Mouse (Mus musculus): ENCODE measurements around the gene Depdc1b. TPM values are rescaled to one million over a fixed set of nuclear protein-coding genes. Genes with fewer than 3 reads are reported as not detected.

Depdc1b gene
- 4.0 and 4.6 TPM in 2 replicates for polyA plus RNA-seq (2015; fragmentation: Nextera tagmentation; extraction: Ambion mirVana)

DNA sequence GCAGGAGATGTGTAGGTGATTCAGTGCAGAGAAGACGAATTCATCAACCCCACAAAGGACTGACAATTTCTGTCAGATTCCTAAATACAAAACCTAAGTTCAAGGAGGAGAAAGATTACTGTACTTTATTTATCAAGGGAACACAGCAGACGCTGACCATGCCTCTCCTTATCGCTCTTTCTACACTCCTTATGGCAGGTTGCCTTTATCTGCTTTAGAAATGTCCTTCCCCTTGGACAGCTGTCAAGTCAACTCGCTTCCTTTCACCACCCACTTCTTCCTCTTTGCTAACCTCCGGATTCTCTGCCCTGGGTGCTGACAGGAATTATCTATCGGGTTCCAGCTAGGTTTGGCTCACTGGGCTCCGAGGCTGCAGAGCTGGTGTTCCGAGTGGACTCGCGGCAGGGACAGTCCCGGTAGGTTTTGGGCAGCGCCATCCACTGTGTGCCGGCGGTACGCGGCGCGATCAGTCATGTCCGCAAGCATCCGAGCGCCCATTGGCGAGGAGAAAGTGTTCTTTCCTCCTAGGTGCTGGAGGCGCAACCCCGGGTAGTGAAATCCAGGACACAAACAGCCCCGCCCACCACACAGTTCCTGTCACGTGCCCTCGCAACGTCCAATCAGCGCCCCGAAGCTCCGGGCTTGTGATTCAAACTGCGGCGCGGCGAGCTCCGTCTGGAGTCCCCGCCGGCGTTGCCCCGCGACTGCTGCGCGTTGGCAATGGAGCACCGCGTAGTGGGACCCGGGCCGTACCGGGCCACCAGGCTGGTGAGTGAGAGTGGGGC is at the start of gene Depdc1b:
Gene Depdc1b, plus strand, starts transcription at position 631 of the 785 bp plus-strand sequence.
- Histone ChIP-seq H3K4me1 (peaks cover 18% of the 10 kb centered on the region), H3K4me3 (peak within 1 kb of the TSS; percentile 73), H3K27ac (replicated peaks) (peak within 1 kb of the TSS; percentile 73), H3K36me3 (no peaks in the 10 kb centered on the region), H3K9me3 (0 out of 2 replicates have a peak, but pooled peaks cover 7% of the 10 kb centered on the region), H3K4me2 (peak within 1 kb of the TSS; percentile 92), H3K27me3 (replicated peaks) (peaks cover 81% of the 10 kb centered on the region), H3K9ac (peak within 1 kb of the TSS; percentile 83)
- peak; percentile 96 for ATAC-seq (ENCODE audit: extremely low read depth, insufficient number of reproducible peaks, low FRiP score, low TSS enrichment)
- WGBS = under 1% methylated on average over 48 of the region's 48 CpGs

DNA sequence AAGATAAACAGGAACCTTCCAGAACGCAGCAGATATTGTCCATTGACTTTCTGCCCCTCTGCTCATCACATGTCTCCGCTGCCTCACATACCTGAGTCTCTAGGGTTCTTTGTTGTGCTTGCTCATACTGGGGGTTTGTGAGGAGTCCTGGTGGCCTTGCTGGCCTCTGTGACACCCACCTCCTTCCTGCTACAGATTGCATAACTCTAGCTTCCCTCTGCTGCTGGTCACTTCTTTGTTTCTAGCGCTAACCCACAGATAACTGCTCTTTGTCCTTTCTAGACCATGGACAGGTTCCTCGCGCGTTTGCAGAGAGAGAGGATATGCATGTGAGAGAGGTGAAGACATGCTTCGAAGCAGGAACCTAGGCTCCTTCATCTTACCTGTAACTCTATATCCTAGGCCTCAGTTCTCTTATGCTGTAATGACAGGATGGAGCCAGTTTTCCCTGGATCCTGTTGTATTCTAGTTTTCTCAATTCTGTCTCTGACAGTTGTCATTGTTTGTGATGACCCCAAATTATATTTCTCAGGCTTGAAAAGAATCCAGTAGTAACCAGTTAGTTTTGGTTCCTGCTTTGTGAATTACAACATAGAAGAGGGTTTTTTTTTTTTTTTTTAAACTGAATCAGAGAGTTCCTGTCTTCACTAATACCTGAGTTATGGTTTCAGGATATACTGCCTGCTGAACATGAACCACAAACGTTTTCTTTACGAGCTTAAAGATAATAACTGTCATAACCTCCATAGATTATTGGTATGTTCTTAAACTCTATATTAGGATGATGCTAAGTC is 48.1 kb upstream of the Depdc1b start:
- H3K27ac ChIP-seq (replicated peaks) = no peak overlapping the region
- no peak overlapping the region for H3K9ac ChIP-seq
- peaks cover 28% of the 10 kb centered on the region for H3K27me3 ChIP-seq (replicated peaks)
- no peaks in the 10 kb centered on the region for H3K9me3 ChIP-seq
- H3K4me1 ChIP-seq = peaks cover 11% of the 10 kb centered on the region
- no peaks in the 10 kb centered on the region for H3K36me3 ChIP-seq
- no peak overlapping the region for H3K4me3 ChIP-seq
- no peak for ATAC-seq (ENCODE audit: extremely low read depth, insufficient number of reproducible peaks, low FRiP score, low TSS enrichment)
- WGBS = 59% methylated on average over 9 of the region's 9 CpGs
- H3K4me2 ChIP-seq = no peak overlapping the region

DNA sequence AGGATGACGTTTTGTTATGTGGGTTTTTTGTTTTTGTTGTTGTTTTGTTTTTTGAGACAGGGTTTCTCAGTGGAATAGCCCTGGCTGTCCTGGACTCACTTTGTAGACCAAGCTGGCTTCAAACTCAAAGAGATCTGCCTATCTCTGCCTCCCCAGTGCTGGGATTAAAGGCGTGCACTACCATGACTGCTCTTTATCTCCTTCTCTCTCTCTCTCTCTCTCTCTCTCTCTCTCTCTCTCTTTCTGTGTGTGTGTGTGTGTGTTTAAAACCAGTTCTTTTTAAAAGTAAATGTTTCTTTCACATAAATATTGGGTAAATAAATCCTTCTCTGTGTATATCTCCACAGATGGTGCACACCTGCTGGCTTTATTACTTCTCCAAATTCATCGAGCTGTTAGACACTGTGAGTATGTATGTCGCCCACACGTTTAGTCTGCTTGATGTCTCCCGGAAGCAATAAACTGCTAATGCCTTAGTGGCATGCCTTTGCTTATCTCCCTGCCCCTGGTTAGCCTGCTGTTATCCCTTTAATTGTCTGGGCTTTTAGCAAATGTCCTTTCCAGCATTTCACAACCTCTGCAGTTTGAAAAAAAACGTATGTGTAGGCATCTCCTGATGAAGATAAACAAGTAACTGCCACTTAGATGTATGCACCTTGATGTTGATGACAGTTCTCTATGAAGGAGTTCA is 44.5 kb upstream of the Depdc1b start:
- no peak for ATAC-seq (ENCODE audit: extremely low read depth, insufficient number of reproducible peaks, low FRiP score, low TSS enrichment)
- H3K4me1 ChIP-seq = peaks cover 8% of the 10 kb centered on the region; the same call in 1 of the 2 replicates
- H3K9me3 ChIP-seq = no peaks in the 10 kb centered on the region
- no peak overlapping the region for H3K9ac ChIP-seq
- no peaks in the 10 kb centered on the region for H3K36me3 ChIP-seq
- no peak overlapping the region for H3K27ac ChIP-seq (replicated peaks)
- 41% methylated on average over 7 of the region's 7 CpGs for WGBS
- H3K27me3 ChIP-seq (replicated peaks) = peaks cover 24% of the 10 kb centered on the region
- H3K4me2 ChIP-seq = no peak overlapping the region
- no peak overlapping the region for H3K4me3 ChIP-seq

DNA sequence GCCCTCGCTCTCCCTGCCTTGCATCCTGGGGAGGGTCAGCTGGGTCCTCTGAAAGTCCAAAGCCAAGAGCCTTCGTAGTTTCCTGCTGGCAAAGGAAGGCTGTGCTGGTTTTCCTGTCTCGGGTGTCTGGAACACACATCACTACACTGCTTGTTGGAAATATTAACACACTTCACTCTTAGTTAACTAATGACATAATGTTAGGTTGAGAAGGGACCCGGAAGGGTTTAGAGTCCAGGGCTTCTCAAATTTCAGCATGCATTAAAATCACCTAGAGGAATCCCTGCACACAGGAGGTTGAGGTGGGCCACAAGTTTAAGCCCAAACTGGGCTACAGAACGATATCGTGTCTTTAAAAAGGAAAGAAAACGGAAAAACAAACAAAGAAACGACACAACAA is 43.8 kb upstream of the Depdc1b start:
- Histone ChIP-seq H3K36me3 (no peaks in the 10 kb centered on the region), H3K9me3 (no peaks in the 10 kb centered on the region), H3K4me2 (no peak overlapping the region), H3K4me3 (no peak overlapping the region), H3K27me3 (replicated peaks) (peaks cover 17% of the 10 kb centered on the region), H3K9ac (no peak overlapping the region), H3K27ac (replicated peaks) (no peak overlapping the region), H3K4me1 (peaks cover 8% of the 10 kb centered on the region; the same call in 1 of the 2 replicates)
- 52% methylated on average over 8 of the region's 8 CpGs for WGBS
- no peak for ATAC-seq (ENCODE audit: extremely low read depth, insufficient number of reproducible peaks, low FRiP score, low TSS enrichment)

DNA sequence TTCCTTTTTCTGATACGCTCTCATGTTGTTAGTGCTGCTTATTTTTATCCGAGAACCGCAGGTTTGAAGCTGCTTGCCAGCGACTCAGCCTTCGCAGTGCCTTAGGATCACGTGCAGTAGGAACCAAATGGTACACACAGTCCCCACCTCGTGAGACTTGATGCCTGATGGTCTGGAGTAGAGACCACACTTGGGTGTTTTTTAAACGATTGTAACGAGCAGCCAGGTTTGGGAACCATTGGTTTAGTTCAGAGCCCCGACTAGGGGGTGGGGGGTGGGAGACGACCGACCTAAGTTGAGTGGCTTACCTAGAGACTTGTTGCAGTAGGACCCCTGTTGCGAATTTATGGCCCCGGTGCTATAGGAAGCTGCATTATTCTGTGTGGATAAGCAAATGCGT is 43.1 kb upstream of the Depdc1b start:
- ATAC-seq (ENCODE audit: extremely low read depth, insufficient number of reproducible peaks, low FRiP score, low TSS enrichment) = no peak
- Histone ChIP-seq H3K27ac (replicated peaks) (no peak overlapping the region), H3K4me1 (peaks cover 8% of the 10 kb centered on the region; the same call in 1 of the 2 replicates), H3K4me2 (no peak overlapping the region), H3K9ac (no peak overlapping the region), H3K27me3 (replicated peaks) (peaks cover 17% of the 10 kb centered on the region), H3K4me3 (no peak overlapping the region), H3K9me3 (no peaks in the 10 kb centered on the region), H3K36me3 (no peaks in the 10 kb centered on the region)
- 53% methylated on average over 15 of the region's 15 CpGs for WGBS

DNA sequence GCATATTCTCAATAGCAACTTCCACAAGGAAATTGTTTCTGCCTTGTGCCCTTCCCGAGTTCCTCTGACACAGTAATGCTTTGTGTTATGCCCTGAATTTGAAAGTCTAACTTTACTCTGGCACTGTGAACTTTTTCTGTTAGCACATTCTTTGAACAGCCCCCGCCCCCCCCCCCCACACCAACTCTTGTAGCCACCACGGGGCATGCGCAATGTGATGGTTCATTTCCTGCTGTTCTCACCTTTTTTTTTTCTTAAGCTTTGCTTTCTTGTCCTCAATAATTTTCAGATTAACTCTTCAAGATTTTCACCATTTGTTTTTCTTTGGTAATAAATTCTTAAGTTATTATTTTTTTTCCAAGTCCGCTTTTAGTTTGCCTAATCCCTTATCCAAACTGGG is 42.7 kb upstream of the Depdc1b start:
- no peak overlapping the region for H3K9ac ChIP-seq
- H3K9me3 ChIP-seq = no peaks in the 10 kb centered on the region
- 47% methylated on average over 5 of the region's 5 CpGs for WGBS
- H3K27me3 ChIP-seq (replicated peaks) = peaks cover 17% of the 10 kb centered on the region
- no peak overlapping the region for H3K27ac ChIP-seq (replicated peaks)
- H3K36me3 ChIP-seq = no peaks in the 10 kb centered on the region
- peaks cover 9% of the 10 kb centered on the region for H3K4me1 ChIP-seq
- no peak overlapping the region for H3K4me3 ChIP-seq
- no peak for ATAC-seq (ENCODE audit: extremely low read depth, insufficient number of reproducible peaks, low FRiP score, low TSS enrichment)
- no peak overlapping the region for H3K4me2 ChIP-seq

DNA sequence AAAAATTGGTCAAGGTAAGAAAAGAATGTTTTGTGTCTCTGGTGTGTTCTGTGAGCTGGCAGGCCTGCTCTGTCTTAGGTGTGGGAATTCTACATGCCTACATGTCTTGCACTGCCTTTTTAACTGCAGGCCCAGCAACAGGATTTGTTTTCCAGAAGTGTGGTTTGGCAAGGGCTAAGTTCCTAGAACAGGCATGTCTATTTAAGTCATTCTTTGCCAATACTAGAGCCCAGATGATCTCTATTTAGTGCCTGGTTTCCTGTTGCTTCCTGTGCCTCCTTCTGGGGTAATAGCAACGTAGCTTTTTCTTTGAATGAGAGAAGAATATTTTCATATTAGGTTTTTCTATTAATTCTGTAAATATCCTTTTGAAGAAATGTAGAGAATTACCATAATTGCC is 39.6 kb upstream of the Depdc1b start:
- Histone ChIP-seq H3K9me3 (no peaks in the 10 kb centered on the region), H3K9ac (no peak overlapping the region), H3K36me3 (no peaks in the 10 kb centered on the region), H3K4me2 (no peak overlapping the region), H3K27me3 (replicated peaks) (peaks cover 22% of the 10 kb centered on the region), H3K27ac (replicated peaks) (no peak overlapping the region), H3K4me3 (no peak overlapping the region), H3K4me1 (peaks cover 14% of the 10 kb centered on the region)
- no peak for ATAC-seq (ENCODE audit: extremely low read depth, insufficient number of reproducible peaks, low FRiP score, low TSS enrichment)
- 67% methylated on average over 1 of the region's 1 CpGs for WGBS

DNA sequence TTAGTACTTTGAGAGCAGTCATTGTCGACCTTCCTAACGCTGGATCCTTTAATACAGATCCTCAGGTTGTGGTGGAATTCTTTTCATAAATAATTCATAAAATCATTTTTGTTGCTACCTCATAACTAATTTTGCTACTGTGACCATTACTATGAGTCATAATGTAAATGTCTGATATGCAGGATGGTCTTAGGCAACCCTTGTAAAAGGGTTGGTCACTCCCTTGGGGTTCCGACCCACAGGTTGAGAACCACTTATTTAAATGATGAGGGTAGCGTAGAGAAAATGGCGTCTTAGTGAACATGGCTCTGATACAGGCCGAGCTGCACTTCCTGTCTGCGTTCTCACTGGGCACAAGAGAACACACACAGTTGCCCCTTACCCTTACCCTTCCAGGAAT is 38.8 kb upstream of the Depdc1b start:
- Histone ChIP-seq H3K4me2 (no peak overlapping the region), H3K4me3 (no peak overlapping the region), H3K9me3 (no peaks in the 10 kb centered on the region), H3K27me3 (replicated peaks) (peaks cover 29% of the 10 kb centered on the region), H3K36me3 (no peaks in the 10 kb centered on the region), H3K27ac (replicated peaks) (no peak overlapping the region), H3K4me1 (peaks cover 8% of the 10 kb centered on the region), H3K9ac (no peak overlapping the region)
- no peak for ATAC-seq (ENCODE audit: extremely low read depth, insufficient number of reproducible peaks, low FRiP score, low TSS enrichment)
- 79% methylated on average over 7 of the region's 7 CpGs for WGBS

DNA sequence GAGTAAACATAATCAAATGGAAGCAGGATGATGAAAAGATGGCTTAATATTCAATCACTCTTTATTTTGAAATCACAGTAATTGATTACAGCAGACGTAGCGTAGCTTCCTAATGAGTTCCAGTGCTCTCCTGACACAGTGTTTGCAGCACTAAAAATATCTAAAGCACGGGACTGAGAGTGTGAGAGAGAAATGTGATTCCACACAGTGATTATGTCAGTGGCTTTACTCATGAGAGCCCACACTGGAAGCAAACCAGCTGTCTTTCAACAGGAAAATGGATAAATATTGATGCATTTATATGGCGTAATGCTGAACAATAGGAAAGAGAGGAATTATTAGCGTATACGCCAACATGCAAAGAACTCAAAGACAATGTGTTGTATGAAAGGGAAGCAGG is 37.5 kb upstream of the Depdc1b start:
- no peak for ATAC-seq (ENCODE audit: extremely low read depth, insufficient number of reproducible peaks, low FRiP score, low TSS enrichment)
- peak overlapping the region; percentile 18 for H3K4me2 ChIP-seq

DNA sequence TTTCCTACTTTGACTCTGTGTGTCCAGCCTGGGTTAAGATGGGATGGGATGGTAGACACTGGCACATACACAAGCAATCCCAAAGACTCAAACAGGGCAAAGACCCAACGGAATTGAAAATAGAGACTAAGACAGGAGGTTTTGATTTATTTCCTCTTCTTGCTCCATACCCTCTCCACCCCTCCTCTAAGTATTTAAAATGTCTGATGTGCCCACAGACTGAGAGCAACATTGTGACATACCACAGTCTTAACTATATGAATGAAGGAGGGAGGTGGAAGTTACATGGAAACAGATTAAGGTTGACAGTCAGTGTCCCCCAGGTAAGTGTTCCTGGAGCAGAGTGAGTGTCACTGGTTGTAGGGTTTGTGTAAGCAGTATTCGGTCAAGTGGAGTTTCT is 31.8 kb upstream of the Depdc1b start:
- ATAC-seq (ENCODE audit: extremely low read depth, insufficient number of reproducible peaks, low FRiP score, low TSS enrichment) = no peak
- H3K4me1 ChIP-seq = no peaks in the 10 kb centered on the region
- H3K9ac ChIP-seq = no peak overlapping the region
- H3K27ac ChIP-seq (replicated peaks) = no peak overlapping the region
- peaks cover 68% of the 10 kb centered on the region for H3K27me3 ChIP-seq (replicated peaks)
- no peaks in the 10 kb centered on the region for H3K36me3 ChIP-seq
- H3K4me2 ChIP-seq = no peak overlapping the region
- H3K4me3 ChIP-seq = no peak overlapping the region
- no peaks in the 10 kb centered on the region for H3K9me3 ChIP-seq
- WGBS = 74% methylated on average over 2 of the region's 2 CpGs

More for the DNA sequence above, 37.5 kb upstream of the Depdc1b start:
- 56% methylated on average over 6 of the region's 6 CpGs for WGBS
- Histone ChIP-seq H3K27me3 (replicated peaks) (peaks cover 35% of the 10 kb centered on the region), H3K9me3 (no peaks in the 10 kb centered on the region), H3K4me3 (no peak overlapping the region), H3K9ac (no peak overlapping the region), H3K36me3 (no peaks in the 10 kb centered on the region), H3K27ac (replicated peaks) (no peak overlapping the region), H3K4me1 (peaks cover 6% of the 10 kb centered on the region)

DNA sequence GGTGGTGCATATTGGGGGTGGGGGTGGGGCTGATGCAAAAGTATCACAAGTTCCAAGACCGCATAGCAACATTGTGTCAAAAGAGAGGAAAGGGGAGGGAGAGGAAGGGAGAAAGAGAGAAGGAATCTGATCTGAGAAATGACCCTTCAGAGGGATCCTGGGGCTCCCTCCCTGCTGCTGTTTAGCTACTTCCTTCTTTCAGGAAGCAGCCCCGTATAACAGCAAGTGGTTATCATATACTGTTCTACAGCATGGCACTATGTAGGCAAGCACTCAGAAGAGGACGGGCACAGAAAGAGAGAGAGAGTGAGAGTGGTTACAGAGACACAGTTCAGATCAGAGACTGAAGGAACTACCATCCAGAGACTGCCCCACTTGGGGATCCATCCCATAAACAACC is 28.2 kb upstream of the Depdc1b start:
- H3K4me3 ChIP-seq = no peak overlapping the region
- H3K4me2 ChIP-seq = no peak overlapping the region
- no peak for ATAC-seq (ENCODE audit: extremely low read depth, insufficient number of reproducible peaks, low FRiP score, low TSS enrichment)
- no peaks in the 10 kb centered on the region for H3K9me3 ChIP-seq
- H3K27ac ChIP-seq (replicated peaks) = no peak overlapping the region
- WGBS = 43% methylated on average over 3 of the region's 3 CpGs
- no peaks in the 10 kb centered on the region for H3K4me1 ChIP-seq
- H3K9ac ChIP-seq = no peak overlapping the region
- H3K27me3 ChIP-seq (replicated peaks) = peaks cover 65% of the 10 kb centered on the region
- H3K36me3 ChIP-seq = no peaks in the 10 kb centered on the region

Measured in heart, embryonic 13.5 days (tissue).